Comparison of ENCODE assay signal across 1 mouse cellular context in genomic region chr16:50432062-50432878, GRCm38 (mm10).
TF ChIP-seq lines count a peak whose summit lies in the region.

Gene Bbx, minus strand, starts transcription at chr16:50432390.

TF ChIP-seq in MEL, 35 proteins besides CTCF, POLR2A, EP300 and RAD21 (continued from another document):
- TF ChIP-seq MEF2A (IDR thresholded peaks at IDR 0.05; ENCODE audit: extremely low read depth, insufficient replicate concordance, low read depth, low read length, poor library complexity, severe bottlenecking), result no peak
- TF ChIP-seq USF2 (IDR thresholded peaks at IDR 0.05; ENCODE audit: borderline replicate concordance in 1 of 2, insufficient read depth in 1 of 2, low read depth in 1 of 2, low read length in 2 of 2), result no peak
- peak; percentile 66 for TF ChIP-seq HCFC1 (IDR thresholded peaks at IDR 0.05; ENCODE audit: low read depth, low read length)
